Mouse (Mus musculus): ENCODE measurements around the gene Atp6v1g2. TPM values are rescaled to one million over a fixed set of nuclear protein-coding genes. Genes with fewer than 3 reads are reported as not detected.

Atp6v1g2 gene
- polyA plus RNA-seq, 1 experiment = 6.7 TPM

GRCm38 (mm10) chr17:35276304-35276864 lies 42.9 kb downstream of the Atp6v1g2 start:
- Histone ChIP-seq H3K27ac (ENCODE audit: insufficient read depth, low read depth, low read length) (no peak overlapping the region), H3K4me3 (ENCODE audit: insufficient read depth, low read depth, low read length) (no peak overlapping the region), H3K4me1 (ENCODE audit: control insufficient read depth, insufficient read depth, low read length) (no peaks in the 10 kb centered on the region), H3K27me3 (replicated peaks; ENCODE audit: control insufficient read depth, insufficient read depth, low read length) (no peaks in the 10 kb centered on the region), H3K36me3 (ENCODE audit: control insufficient read depth, insufficient read depth, low read length) (no peaks in the 10 kb centered on the region)
- WGBS = 18% methylated on average over 13 of the region's 13 CpGs
- DNase-seq = no peak
- TF ChIP-seq POLR2A (IDR thresholded peaks at IDR 0.05; ENCODE audit: low read depth, low read length) (no peak), CTCF (conservative IDR thresholded peaks at IDR 0.05; ENCODE audit: insufficient read depth, insufficient read length, low read depth, low read length) (no peak)

GRCm38 (mm10) chr17:35278049-35278448 lies 44.6 kb downstream of the Atp6v1g2 start:
- 66% methylated on average over 8 of the region's 8 CpGs for WGBS
- H3K36me3 ChIP-seq (ENCODE audit: control insufficient read depth, insufficient read depth, low read length) = no peaks in the 10 kb centered on the region
- TF ChIP-seq POLR2A (IDR thresholded peaks at IDR 0.05; ENCODE audit: low read depth, low read length) (no peak), CTCF (conservative IDR thresholded peaks at IDR 0.05; ENCODE audit: insufficient read depth, insufficient read length, low read depth, low read length) (no peak)
- no peak overlapping the region for H3K4me3 ChIP-seq (ENCODE audit: insufficient read depth, low read depth, low read length)
- DNase-seq = no peak
- no peak overlapping the region for H3K27ac ChIP-seq (ENCODE audit: insufficient read depth, low read depth, low read length)
- no peaks in the 10 kb centered on the region for H3K4me1 ChIP-seq (ENCODE audit: control insufficient read depth, insufficient read depth, low read length)
- no peaks in the 10 kb centered on the region for H3K27me3 ChIP-seq (replicated peaks; ENCODE audit: control insufficient read depth, insufficient read depth, low read length)

GRCm38 (mm10) chr17:35278957-35279688 lies 45.7 kb downstream of the Atp6v1g2 start:
- Histone ChIP-seq H3K27me3 (replicated peaks; ENCODE audit: control insufficient read depth, insufficient read depth, low read length) (no peaks in the 10 kb centered on the region), H3K36me3 (ENCODE audit: control insufficient read depth, insufficient read depth, low read length) (no peaks in the 10 kb centered on the region), H3K27ac (ENCODE audit: insufficient read depth, low read depth, low read length) (no peak overlapping the region), H3K4me3 (ENCODE audit: insufficient read depth, low read depth, low read length) (no peak overlapping the region), H3K4me1 (ENCODE audit: control insufficient read depth, insufficient read depth, low read length) (no peaks in the 10 kb centered on the region)
- TF ChIP-seq POLR2A (IDR thresholded peaks at IDR 0.05; ENCODE audit: low read depth, low read length) (no peak), CTCF (conservative IDR thresholded peaks at IDR 0.05; ENCODE audit: insufficient read depth, insufficient read length, low read depth, low read length) (no peak)
- WGBS = 90% methylated on average over 13 of the region's 13 CpGs
- DNase-seq = no peak

GRCm38 (mm10) chr17:35280276-35280675 lies 46.8 kb downstream of the Atp6v1g2 start:
- H3K4me3 ChIP-seq (ENCODE audit: insufficient read depth, low read depth, low read length) = no peak overlapping the region
- H3K4me1 ChIP-seq (ENCODE audit: control insufficient read depth, insufficient read depth, low read length) = no peaks in the 10 kb centered on the region
- H3K27me3 ChIP-seq (replicated peaks; ENCODE audit: control insufficient read depth, insufficient read depth, low read length) = no peaks in the 10 kb centered on the region
- TF ChIP-seq CTCF (conservative IDR thresholded peaks at IDR 0.05; ENCODE audit: insufficient read depth, insufficient read length, low read depth, low read length) = no peak
- TF ChIP-seq POLR2A (IDR thresholded peaks at IDR 0.05; ENCODE audit: low read depth, low read length) = no peak
- 73% methylated on average over 3 of the region's 3 CpGs for WGBS
- no peak overlapping the region for H3K27ac ChIP-seq (ENCODE audit: insufficient read depth, low read depth, low read length)
- no peaks in the 10 kb centered on the region for H3K36me3 ChIP-seq (ENCODE audit: control insufficient read depth, insufficient read depth, low read length)
- no peak for DNase-seq

GRCm38 (mm10) chr17:35285431-35285830 lies 52.0 kb downstream of the Atp6v1g2 start:
- H3K27ac ChIP-seq (ENCODE audit: insufficient read depth, low read depth, low read length) = no peak overlapping the region
- no peaks in the 10 kb centered on the region for H3K36me3 ChIP-seq (ENCODE audit: control insufficient read depth, insufficient read depth, low read length)
- peak; percentile 62 for DNase-seq
- H3K4me1 ChIP-seq (ENCODE audit: control insufficient read depth, insufficient read depth, low read length) = no peaks in the 10 kb centered on the region
- TF ChIP-seq CTCF (conservative IDR thresholded peaks at IDR 0.05; ENCODE audit: insufficient read depth, insufficient read length, low read depth, low read length) = no peak
- TF ChIP-seq POLR2A (IDR thresholded peaks at IDR 0.05; ENCODE audit: low read depth, low read length) = no peak
- no peak overlapping the region for H3K4me3 ChIP-seq (ENCODE audit: insufficient read depth, low read depth, low read length)
- H3K27me3 ChIP-seq (replicated peaks; ENCODE audit: control insufficient read depth, insufficient read depth, low read length) = no peaks in the 10 kb centered on the region

Other genes starting within 250 kb of the Atp6v1g2 start
- 52.5 and 64.5 TPM in 2 replicates for gene Vars, start 232.7 kb upstream of the Atp6v1g2 start, polyA plus RNA-seq (2012; rRNA removed)
- gene Vwa7, start 217.1 kb upstream of the Atp6v1g2 start, polyA plus RNA-seq (2012; rRNA removed) = 0.80 and 0.89 TPM in 2 replicates
- gene Sapcd1, start 205.6 kb upstream of the Atp6v1g2 start, polyA plus RNA-seq (2012; rRNA removed) = 0.69 and 0.77 TPM in 2 replicates
- gene Msh5, start 186.9 kb upstream of the Atp6v1g2 start, polyA plus RNA-seq (2012; rRNA removed) = 1.6 and 2.4 TPM in 2 replicates
- 105 and 117 TPM in 2 replicates for gene Clic1, start 183.7 kb upstream of the Atp6v1g2 start, polyA plus RNA-seq (2012; rRNA removed)
- gene Ddah2, start 174.6 kb upstream of the Atp6v1g2 start, polyA plus RNA-seq (2012; rRNA removed) = 37.7 and 41.0 TPM in 2 replicates
- gene Ly6g6c, start 168.3 kb upstream of the Atp6v1g2 start, polyA plus RNA-seq (2012; rRNA removed) = 0.13 and 0.16 TPM in 2 replicates
- gene Mpig6b, start 167.5 kb upstream of the Atp6v1g2 start, polyA plus RNA-seq (2012; rRNA removed) = 0.46 and 0.66 TPM in 2 replicates
- 2.1 and 2.5 TPM in 2 replicates for gene Ly6g6e, start 156.8 kb upstream of the Atp6v1g2 start, polyA plus RNA-seq (2012; rRNA removed)
- 8.1 and 8.9 TPM in 2 replicates for gene Ly6g6d, start 155.6 kb upstream of the Atp6v1g2 start, polyA plus RNA-seq (2012; rRNA removed)
- gene Ly6g6f, start 148.1 kb upstream of the Atp6v1g2 start, polyA plus RNA-seq (2012; rRNA removed) = not detected in 2 replicates
- gene Abhd16a, start 144.4 kb upstream of the Atp6v1g2 start, polyA plus RNA-seq (2012; rRNA removed) = 156 and 217 TPM in 2 replicates
- gene Ly6g5c, start 125.4 kb upstream of the Atp6v1g2 start, polyA plus RNA-seq (2012; rRNA removed) = not detected in 2 replicates
- gene Ly6g5b, start 118.2 kb upstream of the Atp6v1g2 start, polyA plus RNA-seq (2012; rRNA removed) = 0.81 and 1.0 TPM in 2 replicates
- 15.1 and 15.5 TPM in 2 replicates for gene Gpank1, start 112.2 kb upstream of the Atp6v1g2 start, polyA plus RNA-seq (2012; rRNA removed)
- gene Csnk2b, start 111.6 kb upstream of the Atp6v1g2 start, polyA plus RNA-seq (2012; rRNA removed) = 434 and 474 TPM in 2 replicates
- gene D17H6S53E, start 107.3 kb upstream of the Atp6v1g2 start, polyA plus RNA-seq (2012; rRNA removed) = 10.7 and 12.9 TPM in 2 replicates
- gene Apom, start 101.6 kb upstream of the Atp6v1g2 start, polyA plus RNA-seq (2012; rRNA removed) = 138 and 157 TPM in 2 replicates
- gene Bag6, start 98.5 kb upstream of the Atp6v1g2 start, polyA plus RNA-seq (2012; rRNA removed) = 145 and 160 TPM in 2 replicates
- gene Prrc2a, start 68.8 kb upstream of the Atp6v1g2 start, polyA plus RNA-seq (2012; rRNA removed) = 237 and 272 TPM in 2 replicates
- 0.65 and 2.6 TPM in 2 replicates for gene Aif1, start 57.6 kb upstream of the Atp6v1g2 start, polyA plus RNA-seq (2012; rRNA removed)
- gene Lst1, start 45.2 kb upstream of the Atp6v1g2 start, polyA plus RNA-seq (2012; rRNA removed) = 9.4 and 17.7 TPM in 2 replicates
- 2.5 and 20.9 TPM in 2 replicates for gene Ltb, start 39.2 kb upstream of the Atp6v1g2 start, polyA plus RNA-seq (2012; rRNA removed)
- 0.64 and 0.94 TPM in 2 replicates for gene Tnf, start 31.7 kb upstream of the Atp6v1g2 start, polyA plus RNA-seq (2012; rRNA removed)
- gene Lta, start 28.3 kb upstream of the Atp6v1g2 start, polyA plus RNA-seq (2012; rRNA removed) = 0.08 and 1.1 TPM in 2 replicates
- gene Gm16181, start 12.8 kb upstream of the Atp6v1g2 start, polyA plus RNA-seq (2012; rRNA removed) = not detected in 2 replicates
- 11.5 and 11.7 TPM in 2 replicates for gene Nfkbil1, start 2.1 kb downstream of the Atp6v1g2 start, polyA plus RNA-seq (2012; rRNA removed)
- gene Ddx39b, start 8.1 kb downstream of the Atp6v1g2 start, polyA plus RNA-seq (2012; rRNA removed) = 203 and 206 TPM in 2 replicates
- 340 and 351 TPM in 2 replicates for gene H2-D1, start 29.1 kb downstream of the Atp6v1g2 start, polyA plus RNA-seq (2012; rRNA removed)
- gene H2-Q1, start 86.7 kb downstream of the Atp6v1g2 start, polyA plus RNA-seq (2012; rRNA removed) = 0.03 TPM in 1 of 2 replicates, not detected in the other
- gene H2-Q2, start 108.6 kb downstream of the Atp6v1g2 start, polyA plus RNA-seq (2012; rRNA removed) = 2.1 and 2.4 TPM in 2 replicates
- 48.1 and 55.9 TPM in 2 replicates for gene H2-Q4, start 146.0 kb downstream of the Atp6v1g2 start, polyA plus RNA-seq (2012; rRNA removed)
- gene H2-Q6, start 191.2 kb downstream of the Atp6v1g2 start, polyA plus RNA-seq (2012; rRNA removed) = 72.1 and 84.0 TPM in 2 replicates
- 112 and 139 TPM in 2 replicates for gene H2-Q7, start 205.5 kb downstream of the Atp6v1g2 start, polyA plus RNA-seq (2012; rRNA removed)
- gene H2-Q10, start 236.4 kb downstream of the Atp6v1g2 start, polyA plus RNA-seq (2012; rRNA removed) = 6.7 and 8.3 TPM in 2 replicates

Measured in kidney, adult 2 months (tissue).